Mouse (Mus musculus): ENCODE data around the gene Prorsd1.

- TF ChIP-seq POLR2A (IDR thresholded peaks at IDR 0.05; ENCODE audit: insufficient read depth, low read length): no peak
- TF ChIP-seq EP300 (IDR thresholded peaks at IDR 0.05; ENCODE audit: insufficient read depth, low read depth, low read length): no peak
Measured at GRCm38 (mm10) chr11:29547249-29547751, 32.5 kb upstream of the Prorsd1 start.
